Mouse (Mus musculus): ENCODE results near the gene Iqck.

Iqck gene

DNA sequence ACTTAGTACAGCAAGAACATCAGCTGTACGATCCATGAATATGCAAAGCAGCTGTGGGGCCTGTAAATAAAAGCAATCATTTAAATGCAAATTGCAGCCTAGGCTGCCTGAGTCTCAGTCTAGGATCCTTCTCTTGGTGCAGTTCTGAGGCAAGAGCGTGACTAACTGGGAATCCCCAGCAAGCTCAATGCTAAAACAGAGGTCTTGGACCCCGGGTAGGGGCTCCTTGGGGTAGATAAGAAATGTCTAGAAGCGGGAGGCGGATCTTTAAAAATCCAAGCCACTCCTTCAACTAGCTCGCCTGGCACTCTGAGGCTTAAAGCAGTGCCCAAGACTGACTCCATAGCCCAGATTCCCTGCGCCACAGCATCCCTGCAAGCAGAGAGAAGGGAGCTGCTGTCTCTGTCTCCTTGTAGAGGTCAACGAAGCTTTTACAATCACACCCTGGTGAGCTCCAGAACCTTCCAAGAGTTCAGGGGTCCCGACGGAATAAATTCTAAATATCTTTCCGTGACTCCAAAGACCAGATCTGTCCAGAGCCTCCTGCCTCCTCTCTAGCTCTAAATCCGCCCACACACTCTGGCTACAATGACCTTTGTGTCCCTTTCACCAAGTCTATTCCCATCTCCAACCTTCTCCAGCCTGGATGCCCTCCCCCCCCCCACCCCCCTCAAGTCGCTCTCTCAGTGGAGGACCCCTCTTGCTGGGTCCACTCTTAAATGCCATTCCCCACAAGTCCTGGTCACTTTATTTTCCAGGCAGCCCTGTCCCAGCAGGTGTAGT is 137.3 kb downstream of the Iqck start:
- peak; percentile 9 for DNase-seq

DNA sequence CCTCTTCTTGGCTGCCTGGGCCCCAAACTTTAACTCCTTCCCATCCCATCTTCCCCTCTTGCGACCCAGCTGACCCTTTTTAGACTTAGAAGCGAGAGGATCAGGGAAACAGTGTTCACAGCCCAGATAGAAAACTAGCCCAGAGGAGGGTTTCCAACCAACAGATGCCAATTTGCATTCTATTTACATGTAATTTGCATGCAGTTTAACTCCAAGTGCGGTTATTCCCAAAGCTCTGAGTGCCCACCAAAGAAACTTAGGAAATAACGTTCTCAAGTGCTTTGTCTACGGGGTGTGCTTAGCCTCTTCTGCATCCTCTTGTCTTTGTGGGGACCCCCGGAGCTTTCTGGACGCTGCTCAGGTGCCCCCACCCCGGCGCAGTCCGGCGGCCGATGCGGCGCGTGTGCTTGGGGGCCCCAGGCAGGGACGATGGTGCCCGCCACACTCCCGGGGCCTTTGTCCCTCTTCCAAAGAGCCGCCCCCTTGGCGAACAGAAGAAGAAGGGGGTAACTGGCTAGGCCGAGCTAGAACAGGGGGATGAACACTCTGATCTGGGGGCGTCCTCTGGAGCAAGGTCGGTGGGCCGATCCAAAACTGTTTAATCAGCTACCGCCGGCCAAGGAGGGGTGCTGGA is 138.2 kb downstream of the Iqck start:
- DNase-seq: peak; percentile 9

GRCm38 (mm10) chr7:118994231-118994842 is 138.8 kb downstream of the Iqck start:
- no peak for DNase-seq

DNA sequence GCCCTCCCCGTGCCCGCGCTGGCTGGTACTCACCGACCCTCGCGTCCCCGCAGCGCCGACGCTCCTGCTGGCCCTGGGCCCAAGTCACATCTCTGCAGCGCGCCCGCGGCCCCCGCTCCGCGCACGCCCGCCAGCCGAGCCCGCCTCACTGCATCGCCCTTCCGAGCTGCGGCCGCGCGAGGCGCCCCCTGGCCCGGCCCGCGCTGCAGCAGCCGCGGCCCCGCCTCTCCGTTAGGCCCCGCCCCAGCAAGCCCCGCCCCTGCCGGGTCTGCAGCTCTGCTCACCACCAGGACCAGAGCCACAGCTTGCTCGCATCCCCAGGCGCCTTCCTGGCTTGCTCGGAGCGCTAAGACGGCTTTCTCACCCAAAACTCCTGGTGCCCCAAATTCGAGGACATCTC is 139.5 kb downstream of the Iqck start, which contains the start of gene Gprc5b:
Gprc5b (minus strand) TSS at position 205 of the 400 bp plus-strand sequence.
- DNase-seq: peak; percentile 77

DNA sequence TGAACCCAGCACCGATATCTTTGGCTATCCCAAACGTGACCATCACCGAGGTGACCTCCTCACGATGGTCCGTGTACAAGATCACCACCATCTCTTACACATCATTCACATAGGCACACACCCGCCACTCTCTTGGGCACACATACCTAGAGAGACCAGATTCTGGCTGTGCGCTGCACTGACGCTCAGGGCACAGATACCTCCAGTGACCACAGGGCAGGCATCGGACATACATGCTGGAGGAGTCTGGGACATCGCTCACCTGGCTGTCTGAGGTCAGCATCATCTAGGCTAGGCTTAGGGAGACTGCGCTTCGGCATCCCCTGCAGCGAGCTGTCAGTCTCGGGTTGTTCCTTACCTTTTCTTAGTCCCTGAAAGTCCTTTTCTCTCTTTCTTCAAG is 140.1 kb downstream of the Iqck start:
- DNase-seq: no peak

DNA sequence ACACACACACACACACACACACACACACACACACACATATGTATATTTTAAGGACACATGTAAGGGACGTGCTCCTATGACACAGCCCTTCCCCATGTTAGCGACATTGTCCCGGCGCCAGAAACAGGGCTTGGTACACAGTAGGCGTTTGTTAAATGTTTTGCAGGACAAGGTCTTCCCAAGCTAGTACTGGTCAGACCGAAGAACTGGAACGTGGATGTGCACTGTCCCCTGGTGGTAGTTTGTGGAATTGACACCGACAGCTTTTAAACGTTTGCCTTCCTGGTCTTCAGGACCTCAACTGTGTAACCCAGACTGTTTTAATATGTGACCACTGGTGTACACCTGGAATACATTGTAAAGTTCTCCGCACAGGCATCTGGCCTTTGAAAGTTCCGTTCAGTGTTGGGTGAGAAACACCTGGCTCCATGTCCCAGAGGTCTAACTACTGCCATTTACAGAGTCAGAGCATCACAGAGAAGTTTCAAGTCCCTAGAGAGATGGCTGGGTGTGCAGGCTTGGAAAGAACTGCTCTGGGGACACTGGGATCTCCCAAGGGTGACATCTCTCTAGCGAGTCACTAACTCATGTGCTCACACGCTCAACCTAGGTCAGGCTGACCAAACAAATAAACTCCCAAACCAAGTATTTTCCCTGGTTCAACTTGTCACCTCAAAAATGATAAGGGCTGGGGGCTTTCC is 140.7 kb downstream of the Iqck start:
- peak; percentile 89 for DNase-seq

DNA sequence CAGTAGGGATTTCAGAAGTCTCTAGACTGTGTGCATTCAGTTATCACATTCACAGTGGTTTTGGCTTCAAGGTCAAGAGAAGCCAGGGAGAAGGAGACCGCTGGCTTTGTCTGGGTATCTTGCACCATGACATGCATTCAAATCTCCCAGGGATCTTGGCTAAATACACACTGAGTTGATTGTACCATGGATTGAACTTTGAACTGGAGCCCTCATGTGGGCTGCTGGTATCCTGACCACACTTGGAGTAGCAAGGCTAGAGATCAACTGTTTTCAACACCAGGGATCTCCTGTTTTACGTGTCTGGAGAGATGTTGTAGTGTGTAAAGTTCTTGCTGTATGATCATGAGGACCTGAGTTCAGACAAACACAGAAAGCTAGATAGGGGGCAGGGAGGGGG is 144.3 kb downstream of the Iqck start:
- DNase-seq: peak; percentile 30

DNA sequence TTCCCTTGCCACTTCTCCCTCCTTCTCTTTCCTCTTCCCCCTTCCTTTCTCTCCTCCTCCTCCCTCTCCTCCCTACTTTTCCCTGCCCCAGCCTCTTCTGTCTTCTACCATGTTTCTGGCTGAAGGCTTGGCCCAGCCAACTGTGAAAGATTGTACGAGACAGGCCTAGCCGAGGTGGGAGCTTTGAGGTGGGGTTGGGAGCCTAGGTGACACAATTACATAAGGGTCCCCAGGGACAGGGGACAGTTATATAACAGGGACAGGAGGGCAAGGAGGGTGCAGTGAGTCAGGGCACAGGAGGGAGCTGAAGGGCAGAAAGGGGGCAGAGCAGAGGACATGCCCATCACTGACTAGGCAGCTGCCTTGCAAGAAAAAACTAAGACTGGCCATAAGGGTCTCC is 146.4 kb downstream of the Iqck start:
- peak; percentile 28 for DNase-seq

DNA sequence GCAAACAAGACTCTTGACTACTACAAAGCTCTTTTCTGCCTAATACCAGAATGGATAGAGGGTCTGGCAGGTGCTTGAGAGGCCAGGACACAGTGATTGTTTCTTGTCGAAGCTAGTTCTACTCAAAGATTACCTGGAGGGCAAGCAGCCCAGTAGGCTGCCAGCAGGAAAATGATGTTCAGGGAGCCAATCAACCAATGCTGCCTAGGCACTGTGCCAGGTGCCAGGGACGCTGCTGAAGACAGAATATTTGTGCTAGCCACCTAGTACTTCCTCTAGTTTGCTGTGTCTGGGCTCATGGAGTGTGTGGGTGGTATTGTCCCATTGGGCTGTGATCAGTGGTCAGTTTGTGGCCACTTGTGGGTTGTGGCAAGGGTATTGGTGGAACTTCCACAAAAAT is 146.9 kb downstream of the Iqck start:
- peak; percentile 40 for DNase-seq

DNA sequence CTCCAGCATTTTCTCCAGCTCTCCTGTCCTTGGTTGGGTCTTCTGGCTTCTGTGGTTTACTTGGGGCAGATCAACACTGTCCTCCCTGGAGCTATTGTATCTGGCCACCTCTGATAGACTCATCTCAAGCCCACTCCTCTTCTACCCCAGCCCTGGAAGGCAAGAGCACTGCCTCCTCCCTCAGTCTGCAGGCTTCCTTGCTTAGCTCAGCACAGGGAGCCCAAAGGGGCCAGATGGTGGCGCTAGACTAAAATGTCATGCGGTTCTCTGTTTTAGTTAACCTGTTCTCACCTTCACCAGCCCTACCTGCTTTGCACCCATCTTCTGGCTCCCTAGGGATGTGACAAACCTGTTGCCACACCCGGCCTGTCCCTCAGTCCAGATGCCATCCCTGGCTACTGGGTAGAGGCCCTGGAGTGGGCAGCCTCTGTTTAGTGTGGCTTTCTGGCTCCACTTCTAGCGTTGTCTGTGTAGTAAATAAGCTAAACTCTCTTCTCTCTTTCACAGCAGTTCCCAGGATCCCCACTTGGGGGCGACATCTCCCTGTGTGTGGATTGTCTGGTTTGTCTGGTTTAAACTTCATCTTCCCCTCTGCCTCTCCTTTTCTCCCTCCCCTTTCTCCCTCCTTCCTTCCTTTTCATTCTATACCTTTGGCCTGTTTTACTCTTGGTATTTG is 155.4 kb downstream of the Iqck start:
- peak; percentile 79 for DNase-seq

DNA sequence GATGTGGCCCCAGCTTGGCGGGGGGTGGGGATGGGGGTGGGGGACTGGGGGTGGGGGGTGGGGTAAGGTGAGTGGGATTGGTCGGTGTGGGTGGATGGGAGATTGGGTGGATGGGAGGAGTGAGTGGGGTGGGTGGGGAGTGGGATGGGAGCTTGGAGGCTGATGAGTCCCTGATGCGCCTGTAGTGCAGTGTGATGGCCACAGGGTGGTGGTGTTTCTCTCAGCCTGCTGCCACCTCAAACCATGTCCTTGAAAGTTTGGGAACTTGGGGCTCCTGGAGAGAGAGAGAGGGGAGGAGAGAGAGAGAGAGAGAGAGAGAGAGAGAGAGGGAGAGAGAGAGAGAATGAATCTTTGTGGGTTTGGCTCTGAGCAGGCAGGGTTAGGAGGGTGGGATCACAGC is 160.2 kb downstream of the Iqck start:
- DNase-seq: peak; percentile 38

DNA sequence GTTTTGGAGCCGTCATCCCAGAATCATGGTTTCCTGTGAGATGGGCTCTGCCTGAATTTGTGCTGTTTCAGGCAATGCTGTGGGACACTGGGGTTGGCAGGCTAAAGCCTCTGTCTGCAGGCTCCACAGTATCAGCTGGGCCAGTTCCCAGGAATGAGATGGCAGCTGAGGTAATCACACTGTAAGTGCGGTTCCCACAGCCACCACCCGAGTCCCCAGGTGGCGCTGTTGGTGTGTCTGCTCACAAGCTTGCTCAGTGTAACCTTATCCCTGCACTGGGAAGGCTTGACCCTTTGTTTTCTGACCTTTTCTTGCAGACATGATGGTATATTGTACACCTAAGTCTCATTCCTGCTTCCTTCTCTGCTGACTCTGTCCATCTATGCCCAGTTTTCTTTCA is 164.0 kb downstream of the Iqck start:
- peak; percentile 37 for DNase-seq
